Mouse (Mus musculus) heart, adult 2 months (tissue): ENCODE measurements around the gene Ttll1.

Experiments used
- CTCF ChIP-seq: fragments of 200-600 bp; IDR thresholded peaks from 2 replicates; pipeline ENCODE4 v1.8.1; 2022; ENCODE audit warnings: antibody characterized with exemption, mild to moderate bottlenecking, moderate library complexity
- EP300 ChIP-seq: fragments of 200-500 bp; IDR thresholded peaks from 2 replicates; pipeline ENCODE4 v1.6.1; 2011; ENCODE audit warnings: low read depth, low read length, control low read depth; ENCODE audit not compliant: insufficient read depth
- POLR2A ChIP-seq: fragments of 200-500 bp; IDR thresholded peaks from 2 replicates; pipeline ENCODE4 v1.6.1; 2011; ENCODE audit warnings: mild to moderate bottlenecking, low read depth, low read length, control low read depth; ENCODE audit not compliant: insufficient read depth

- TF ChIP-seq POLR2A: peak; percentile 51; the same call in 1 of the 2 replicates
- no peak for TF ChIP-seq CTCF
- 0 out of 2 replicates have a peak, but pooled peaks have one; percentile 12 for TF ChIP-seq EP300
Observed at GRCm38 (mm10) chr15:83534960-83535889, 24.5 kb upstream of the Ttll1 start.
